Mouse (Mus musculus): ENCODE results near the gene Catspere2.

DNA sequence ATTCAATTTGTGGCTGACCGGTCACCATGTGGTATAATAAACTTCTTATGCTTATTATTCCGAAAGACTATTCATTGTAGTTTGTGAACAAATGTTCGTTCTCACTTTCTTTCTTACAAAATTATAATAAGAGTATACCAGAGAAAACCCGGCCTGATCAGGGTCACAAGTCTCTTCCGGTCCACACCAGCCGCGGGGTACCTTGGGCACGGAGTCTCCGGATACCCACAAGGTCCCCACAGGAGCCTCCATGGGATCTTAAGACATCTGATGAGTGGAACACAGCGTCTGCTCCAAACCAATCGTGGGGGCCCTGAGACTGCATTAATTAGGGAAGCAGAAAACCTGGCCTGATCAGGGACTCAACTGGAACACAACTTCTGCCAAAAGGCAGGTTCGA lies 151.1 kb downstream of the Catspere2 start:
- no peak for TF ChIP-seq POLR2A (IDR thresholded peaks at IDR 0.05; ENCODE audit: borderline replicate concordance, extremely low read depth, low read depth, low read length)
- no peak for TF ChIP-seq CTCF (IDR thresholded peaks at IDR 0.05; ENCODE audit: insufficient read depth, low read length)
